Mouse (Mus musculus) MEL (cell line): ENCODE measurements around the gene Bag6. TPM values are rescaled to one million over a fixed set of nuclear protein-coding genes. Genes with fewer than 3 reads are reported as not detected.

ENCODE experiments used
- DNase-seq: peaks from one replicate; pipeline ENCODE4 v3.0.0; 2011; ENCODE audit warnings: low read depth, low spot score
- H3K27ac ChIP-seq: 2 replicates; pipeline ENCODE4 v1.5.1; 2012; ENCODE audit warnings: low read depth, mild to moderate bottlenecking, control low read depth, low read length, moderate library complexity; ENCODE audit not compliant: control insufficient read depth
- H3K27me3 ChIP-seq, 2 experiments: fragments of 150-350 bp in 1 of 2; sonication (generic) in 1 of 2; 2 replicates each; pipeline ENCODE4 v1.6.1; 2012; ENCODE audit warnings: low read length in 2 of 2, mild to moderate bottlenecking in 2 of 2, improper control_type of control experiment in 1 of 2, moderate library complexity in 1 of 2; ENCODE audit not compliant: insufficient read depth in 2 of 2, control insufficient read depth in 1 of 2
- H3K36me3 ChIP-seq, 2 experiments: 2 replicates each; pipeline ENCODE4 v1.6.1; 2012 to 2014; ENCODE audit warnings: low read length in 2 of 2, improper control_type of control experiment in 1 of 2, inconsistent platforms in 1 of 2, mild to moderate bottlenecking in 1 of 2; ENCODE audit not compliant: insufficient read depth in 2 of 2, control insufficient read depth in 1 of 2
- H3K4me1 ChIP-seq, 2 experiments: fragments of 150-350 bp in 1 of 2; sonication (generic) in 1 of 2; 2 replicates each; pipeline ENCODE4 v1.6.1; 2012; ENCODE audit warnings: low read length in 2 of 2, improper control_type of control experiment in 1 of 2, mild to moderate bottlenecking in 1 of 2; ENCODE audit not compliant: insufficient read depth in 2 of 2, control insufficient read depth in 1 of 2
- H3K4me3 ChIP-seq, 2 experiments: fragments of 150-350 bp in 1 of 2; sonication (generic) in 1 of 2; 2 replicates each; pipeline ENCODE4 v1.5.1; 2012; ENCODE audit warnings: low read depth in 2 of 2, low read length in 2 of 2, mild to moderate bottlenecking in 2 of 2, moderate library complexity in 2 of 2, control low read depth in 1 of 2, improper control_type of control experiment in 1 of 2; ENCODE audit not compliant: control insufficient read depth in 1 of 2, insufficient read depth in 1 of 2
- H3K79me2 ChIP-seq: 2 replicates; pipeline ENCODE4 v1.6.1; 2012; ENCODE audit warnings: mild to moderate bottlenecking, low read length, moderate library complexity; ENCODE audit not compliant: control insufficient read depth, poor library complexity, insufficient read depth
- H3K9ac ChIP-seq: 2 replicates; pipeline ENCODE4 v1.6.1; 2012; ENCODE audit warnings: low read depth, mild to moderate bottlenecking, control low read depth, low read length, moderate library complexity; ENCODE audit not compliant: control insufficient read depth, poor library complexity, severe bottlenecking
- H3K9me3 ChIP-seq: fragments of 150-350 bp; sonication (generic); replicated peaks from 2 replicates; pipeline ENCODE4 v1.6.1; 2012; ENCODE audit warnings: mild to moderate bottlenecking, low read length, improper control_type of control experiment, moderate library complexity; ENCODE audit not compliant: insufficient read depth
- BHLHE40 ChIP-seq: IDR thresholded peaks from 2 replicates; pipeline ENCODE4 v1.6.1; 2012; ENCODE audit warnings: low read depth, mild to moderate bottlenecking, inconsistent platforms, low read length, improper control_type of control experiment, borderline replicate concordance
- CHD1 ChIP-seq: IDR thresholded peaks from 2 replicates; pipeline ENCODE4 v1.6.1; 2012; ENCODE audit warnings: low read depth, mild to moderate bottlenecking, inconsistent platforms, low read length, improper control_type of control experiment
- CHD2 ChIP-seq: IDR thresholded peaks from 2 replicates; pipeline ENCODE4 v1.6.1; 2011; ENCODE audit warnings: low read length, improper control_type of control experiment
- CTCF ChIP-seq, 3 experiments: IDR thresholded peaks in 2 of 3; conservative IDR thresholded peaks in 1 of 3; 2 replicates each; pipeline ENCODE4 v1.5.1; 2011 to 2012; ENCODE audit warnings: low read length in 3 of 3, low read depth in 2 of 3, mild to moderate bottlenecking in 2 of 3, improper control_type of control experiment in 1 of 3, inconsistent platforms in 1 of 3, mixed read lengths in 1 of 3, moderate library complexity in 1 of 3; ENCODE audit not compliant: control insufficient read depth in 1 of 3, insufficient read depth in 1 of 3, poor library complexity in 1 of 3, severe bottlenecking in 1 of 3
- E2F4 ChIP-seq: IDR thresholded peaks from 2 replicates; pipeline ENCODE4 v1.6.1; 2011; ENCODE audit warnings: low read depth, low read length, improper control_type of control experiment, borderline replicate concordance
- ELF1 ChIP-seq: IDR thresholded peaks from 2 replicates; pipeline ENCODE4 v1.6.1; 2014; ENCODE audit warnings: low read depth, mild to moderate bottlenecking, inconsistent platforms, low read length, improper control_type of control experiment, moderate library complexity
- EP300 ChIP-seq, 2 experiments: IDR thresholded peaks; 2 replicates each; pipeline ENCODE4 v1.6.1; 2011; ENCODE audit warnings: improper control_type of control experiment in 2 of 2, low read length in 2 of 2, low read depth in 1 of 2, mild to moderate bottlenecking in 1 of 2
- GABPA ChIP-seq: IDR thresholded peaks from 2 replicates; pipeline ENCODE4 v1.6.1; 2012; ENCODE audit warnings: low read depth, mild to moderate bottlenecking, inconsistent platforms, low read length, improper control_type of control experiment, moderate library complexity
- GATA1 ChIP-seq: IDR thresholded peaks from 2 replicates; pipeline ENCODE4 v1.6.1; 2011; ENCODE audit warnings: low read depth, low read length, improper control_type of control experiment
- HCFC1 ChIP-seq: IDR thresholded peaks from 2 replicates; pipeline ENCODE4 v1.6.1; 2012; ENCODE audit warnings: low read depth, mild to moderate bottlenecking, inconsistent platforms, low read length, improper control_type of control experiment, moderate library complexity
- JUND ChIP-seq: IDR thresholded peaks from 2 replicates; pipeline ENCODE4 v1.6.1; 2011; ENCODE audit warnings: low read depth, mild to moderate bottlenecking, improper control_type of control experiment, low read length
- KAT2A ChIP-seq: conservative IDR thresholded peaks from 2 replicates; pipeline ENCODE4 v1.6.1; 2012; ENCODE audit warnings: low read depth, low read length, improper control_type of control experiment, inconsistent platforms
- MAX ChIP-seq: IDR thresholded peaks from 2 replicates; pipeline ENCODE4 v1.6.1; 2011; ENCODE audit warnings: low read length, improper control_type of control experiment
- MAZ ChIP-seq: IDR thresholded peaks from 2 replicates; pipeline ENCODE4 v1.6.1; 2012; ENCODE audit warnings: low read depth, mild to moderate bottlenecking, inconsistent platforms, low read length, improper control_type of control experiment
- MEF2A ChIP-seq: IDR thresholded peaks from 2 replicates; pipeline ENCODE4 v1.6.1; 2014; ENCODE audit warnings: low read depth, mild to moderate bottlenecking, inconsistent platforms, low read length, improper control_type of control experiment; ENCODE audit not compliant: poor library complexity, insufficient replicate concordance, severe bottlenecking; ENCODE audit errors: extremely low read depth
- MYB ChIP-seq: IDR thresholded peaks from 2 replicates; pipeline ENCODE4 v1.6.1; 2011; ENCODE audit warnings: mild to moderate bottlenecking, low read depth, low read length, improper control_type of control experiment
- MYC ChIP-seq: IDR thresholded peaks from 2 replicates; pipeline ENCODE4 v1.6.1; 2011; ENCODE audit warnings: low read depth, mild to moderate bottlenecking, low read length, improper control_type of control experiment, moderate library complexity
- NELFE ChIP-seq: IDR thresholded peaks from 2 replicates; pipeline ENCODE4 v1.6.1; 2011; ENCODE audit warnings: low read depth, low read length, improper control_type of control experiment
- NRF1 ChIP-seq: IDR thresholded peaks from 2 replicates; pipeline ENCODE4 v1.6.1; 2014; ENCODE audit warnings: low read depth, mild to moderate bottlenecking, inconsistent platforms, low read length, improper control_type of control experiment, moderate library complexity; ENCODE audit not compliant: poor library complexity, insufficient read depth, severe bottlenecking
- POLR2A ChIP-seq, 2 experiments: IDR thresholded peaks; 2 replicates each; pipeline ENCODE4 v1.6.1; 2011 to 2012; ENCODE audit warnings: low read length in 2 of 2, mild to moderate bottlenecking in 2 of 2, control low read depth in 1 of 2, improper control_type of control experiment in 1 of 2, low read depth in 1 of 2, moderate library complexity in 1 of 2; ENCODE audit not compliant: control insufficient read depth in 1 of 2, insufficient read depth in 1 of 2, poor library complexity in 1 of 2
- POLR2AphosphoS2 ChIP-seq: IDR thresholded peaks from 2 replicates; pipeline ENCODE4 v1.6.1; 2011; ENCODE audit warnings: low read length, improper control_type of control experiment
- POLR2AphosphoS5 ChIP-seq: IDR thresholded peaks from 2 replicates; pipeline ENCODE4 v1.6.1; 2012; ENCODE audit warnings: low read depth, borderline replicate concordance, mild to moderate bottlenecking, inconsistent platforms, low read length, moderate library complexity, mixed read lengths
- RAD21 ChIP-seq: IDR thresholded peaks from 2 replicates; pipeline ENCODE4 v1.6.1; 2011; ENCODE audit warnings: mild to moderate bottlenecking, low read depth, low read length, improper control_type of control experiment
- RCOR1 ChIP-seq: IDR thresholded peaks from 2 replicates; pipeline ENCODE4 v1.6.1; 2012; ENCODE audit warnings: low read depth, mild to moderate bottlenecking, inconsistent platforms, low read length, improper control_type of control experiment
- SIN3A ChIP-seq: IDR thresholded peaks from 2 replicates; pipeline ENCODE4 v1.6.1; 2012; ENCODE audit warnings: low read length, improper control_type of control experiment, inconsistent platforms
- SMC3 ChIP-seq: IDR thresholded peaks from 2 replicates; pipeline ENCODE4 v1.6.1; 2011; ENCODE audit warnings: low read depth, low read length, improper control_type of control experiment
- TBP ChIP-seq: IDR thresholded peaks from 2 replicates; pipeline ENCODE4 v1.8.0; 2011; ENCODE audit warnings: low read depth, low read length, improper control_type of control experiment
- TCF12 ChIP-seq: IDR thresholded peaks from 2 replicates; pipeline ENCODE4 v1.6.1; 2014; ENCODE audit warnings: low read depth, mild to moderate bottlenecking, inconsistent platforms, low read length, improper control_type of control experiment, moderate library complexity
- UBTF ChIP-seq: IDR thresholded peaks from 2 replicates; pipeline ENCODE4 v1.6.1; 2012; ENCODE audit warnings: low read depth, mild to moderate bottlenecking, inconsistent platforms, low read length, improper control_type of control experiment, moderate library complexity, borderline replicate concordance; ENCODE audit not compliant: insufficient read depth
- USF1 ChIP-seq: IDR thresholded peaks from 2 replicates; pipeline ENCODE4 v1.6.1; 2014; ENCODE audit warnings: low read depth, mild to moderate bottlenecking, inconsistent platforms, low read length, improper control_type of control experiment, moderate library complexity
- USF2 ChIP-seq, 2 experiments: IDR thresholded peaks; 2 replicates each; pipeline ENCODE4 v1.6.1; 2011 to 2012; ENCODE audit warnings: improper control_type of control experiment in 2 of 2, low read length in 2 of 2, borderline replicate concordance in 1 of 2, inconsistent platforms in 1 of 2, low read depth in 1 of 2, mild to moderate bottlenecking in 1 of 2; ENCODE audit not compliant: insufficient read depth in 1 of 2
- ZC3H11A ChIP-seq: IDR thresholded peaks from 2 replicates; pipeline ENCODE4 v1.6.1; 2012; ENCODE audit warnings: low read depth, mild to moderate bottlenecking, inconsistent platforms, low read length, improper control_type of control experiment
- ZKSCAN1 ChIP-seq: IDR thresholded peaks from 2 replicates; pipeline ENCODE4 v1.6.1; 2012; ENCODE audit warnings: low read depth, mild to moderate bottlenecking, inconsistent platforms, low read length, improper control_type of control experiment, moderate library complexity
- ZNF384 ChIP-seq: IDR thresholded peaks from 2 replicates; pipeline ENCODE4 v1.6.1; 2012; ENCODE audit warnings: low read depth, mild to moderate bottlenecking, inconsistent platforms, low read length, improper control_type of control experiment
- polyA plus RNA-seq, 2 experiments: library from polyadenylated mRNA; stranded (reverse) in 1 of 2; unstranded in 1 of 2; fragments of >175 nt in 1 of 2; fragments of >200 nt in 1 of 2; gene quantifications; 2 replicates each; pipeline versions ENCODE4 v1.2.1 to v1.2.4; 2012; ENCODE audit warnings: low replicate concordance in 2 of 2, low read depth in 1 of 2; ENCODE audit not compliant: insufficient read length in 2 of 2, insufficient read depth in 1 of 2, missing spikeins in 1 of 2
- total RNA-seq: library from RNA; depleted of rRNA; stranded (reverse); fragments of 300-350 nt; gene quantifications from 2 replicates; pipeline ENCODE4 v1.2.3, GENCODE M21; 2012

The Bag6 gene
- total and polyA plus RNA-seq, 3 experiments = 102 to 283 TPM; not detected in 1

- DNase-seq = peak; percentile 96
- Histone ChIP-seq H3K79me2 (peaks cover 18% of the 10 kb centered on the region), H3K36me3 (peaks cover 0 to 14% of the 10 kb centered on the region in 2 experiments; a peak in 2 of 4 replicates), H3K9me3 (no peaks in the 10 kb centered on the region), H3K27me3 (no peaks in the 10 kb centered on the region), H3K9ac (peak within 1 kb of the TSS; percentile 87), H3K4me1 (peaks cover 5 to 32% of the 10 kb centered on the region in 2 experiments), H3K27ac (peak within 1 kb of the TSS; percentile 81), H3K4me3 (peak within 1 kb of the TSS; percentile 69 to 94)
- TF ChIP-seq KAT2A (no peak; the same call in 1 of the 2 replicates), BHLHE40 (peak; percentile 8; the same call in 1 of the 2 replicates), NELFE (peak; percentile 90), RAD21 (no peak), UBTF (0 out of 2 replicates have a peak, but pooled peaks have one; percentile 46), SMC3 (no peak), ZC3H11A (no peak), USF1 (0 out of 2 replicates have a peak, but pooled peaks have one; percentile 47), ZKSCAN1 (no peak), POLR2AphosphoS2 (peak; percentile 88; the same call in 1 of the 2 replicates), SIN3A (peak; percentile 42), CHD1 (peak; percentile 99), EP300 (IDR thresholded peaks at IDR 0.05; ENCODE audit: low read depth in 1 of 2, low read length in 2 of 2) (peak in 1 of 2 experiments; percentile 15; a peak in 1 of 4 replicates), MEF2A (no peak), MAZ (peak; percentile 87; the same call in 1 of the 2 replicates), GATA1 (no peak), MAX (peak; percentile 70), HCFC1 (peak; percentile 72), CHD2 (no peak), USF2 (IDR thresholded peaks at IDR 0.05; ENCODE audit: borderline replicate concordance in 1 of 2, insufficient read depth in 1 of 2, low read depth in 1 of 2, low read length in 2 of 2) (no peak), NRF1 (peak; percentile 42; the same call in 1 of the 2 replicates), CTCF (IDR thresholded peaks at IDR 0.05 in 2 of 3, conservative IDR thresholded peaks at IDR 0.05 in 1 of 3; ENCODE audit: control insufficient read depth in 1 of 3, insufficient read depth in 1 of 3, low read depth in 2 of 3, low read length in 3 of 3, poor library complexity in 1 of 3, severe bottlenecking in 1 of 3) (peak in 1 of 3 experiments; percentile 3; a peak in 1 of 6 replicates), TCF12 (peak; percentile 48), E2F4 (no peak), POLR2AphosphoS5 (no peak), JUND (no peak), GABPA (no peak), MYB (no peak), POLR2A (IDR thresholded peaks at IDR 0.05; ENCODE audit: control insufficient read depth in 1 of 2, insufficient read depth in 1 of 2, low read depth in 1 of 2, low read length in 2 of 2, poor library complexity in 1 of 2) (peak; percentile 73 to 84), TBP (peak; percentile 66; the same call in 1 of the 2 replicates), RCOR1 (0 out of 2 replicates have a peak, but pooled peaks have one; percentile 15), MYC (peak; percentile 80; the same call in 1 of the 2 replicates), ZNF384 (no peak), ELF1 (no peak)
Observed at GRCm38 (mm10) chr17:35088825-35089644, 45.9 kb upstream of the Bag6 start, which contains the start of gene Abhd16a. Gene Abhd16a, plus strand, starts transcription at chr17:35089263.
